Mouse (Mus musculus) right cerebral cortex, postnatal 25 days (tissue): ENCODE measurements around the gene Fermt1.

Experiments used
- DNase-seq: peaks from one replicate; pipeline ENCODE4 v3.0.0; 2022

Gene Fermt1

GRCm38 (mm10) chr2:132945326-132946207, at the start of gene Fermt1:
Gene Fermt1 (minus strand): TSS chr2:132945906.
- DNase-seq, result no peak

DNA sequence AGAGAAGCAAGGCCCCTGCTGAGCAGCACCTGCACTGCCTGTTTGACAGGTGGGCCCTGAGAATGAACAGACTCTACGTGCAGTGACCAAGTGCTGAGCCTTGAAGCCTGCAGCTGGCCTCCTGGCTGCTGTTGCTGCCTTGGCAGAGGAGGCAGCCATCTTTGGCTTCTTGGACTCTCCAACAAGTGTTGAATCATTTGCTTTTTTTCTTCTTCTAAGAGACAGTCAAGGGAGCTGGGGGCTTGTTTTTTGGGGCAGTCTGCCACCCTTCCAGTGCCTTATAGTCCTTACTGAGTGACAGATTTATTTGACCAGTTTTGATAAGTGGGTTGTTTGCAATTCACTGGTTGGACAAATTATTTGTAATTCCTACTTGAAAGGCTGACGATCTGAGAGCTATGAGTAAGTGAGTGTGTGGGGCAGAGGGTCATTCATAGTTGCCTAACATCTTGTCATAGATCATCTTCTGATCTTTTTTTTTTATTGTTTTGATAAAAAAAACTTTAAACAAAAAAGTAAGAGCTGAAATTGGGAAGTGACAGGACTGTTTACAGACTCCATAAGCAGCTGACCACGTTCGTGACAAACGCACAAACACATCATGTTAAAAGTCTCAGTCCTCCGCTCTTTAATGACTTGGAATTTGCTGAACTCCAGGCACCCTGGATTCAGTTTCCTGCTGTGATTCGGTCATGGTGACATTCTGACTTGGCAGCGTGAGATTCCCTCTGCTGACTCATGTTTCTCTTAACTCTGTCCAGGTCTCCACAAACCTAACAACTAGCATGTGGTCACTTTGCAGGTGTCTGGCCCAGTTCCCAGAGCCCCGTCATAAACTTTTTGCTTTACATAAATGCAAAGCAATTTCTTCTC, 47.2 kb upstream of the Fermt1 start:
- DNase-seq, result no peak

DNA sequence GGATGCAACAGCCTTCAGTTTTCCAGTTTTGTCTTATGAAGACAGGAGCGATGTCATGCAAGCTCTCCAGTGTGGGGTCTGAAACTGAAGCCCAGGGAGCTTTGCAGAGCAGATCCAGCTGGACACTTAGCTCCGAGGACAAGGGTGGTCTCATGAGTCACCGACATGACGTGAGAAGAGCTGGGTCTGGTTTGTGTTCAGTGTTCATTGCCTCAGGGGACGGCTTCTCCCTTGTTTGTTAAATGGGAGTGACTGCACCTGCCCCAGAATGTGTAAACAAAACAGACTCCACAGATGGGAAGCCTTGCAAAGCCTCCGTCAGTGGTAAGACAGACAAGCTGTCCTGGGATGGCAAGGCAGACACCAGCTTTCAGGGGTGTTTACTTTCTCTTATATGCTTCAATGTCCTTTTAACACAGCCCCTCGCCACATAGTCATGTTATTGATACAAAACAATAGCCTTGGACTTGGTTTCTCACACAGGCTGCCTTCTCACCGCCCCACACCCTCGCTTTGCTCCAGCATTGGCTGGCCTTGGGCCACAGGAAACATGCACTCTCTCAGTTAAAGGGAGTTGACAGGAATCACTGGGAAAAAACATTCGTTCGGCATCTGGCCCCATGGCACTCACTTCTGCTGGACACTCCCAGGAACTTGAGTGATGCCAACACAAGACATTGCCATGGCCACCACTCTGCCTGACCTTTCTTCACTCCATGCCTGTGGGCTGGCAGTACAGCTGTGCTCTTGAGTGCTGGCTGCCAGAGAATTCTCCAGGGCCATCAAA, 44.3 kb upstream of the Fermt1 start:
- DNase-seq, result no peak

DNA sequence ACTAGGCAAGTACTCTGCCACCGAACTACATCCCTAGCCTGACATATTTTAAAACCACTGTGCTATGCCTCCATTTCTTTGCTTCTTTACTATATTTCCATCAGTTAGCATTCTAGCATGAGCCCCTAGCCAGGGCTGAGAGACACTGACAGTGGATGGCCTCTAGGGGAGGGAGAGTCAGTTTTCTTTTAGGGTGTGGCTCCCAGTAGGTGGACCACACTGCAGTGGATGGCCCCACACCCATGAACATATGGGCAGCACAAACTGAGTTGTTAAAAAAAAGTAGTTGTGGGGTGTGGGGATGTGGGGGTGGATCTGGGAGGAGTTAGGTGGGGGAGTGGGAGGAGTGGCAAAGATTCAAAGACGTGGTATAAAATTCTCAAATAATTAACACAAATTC, 27.6 kb upstream of the Fermt1 start:
- DNase-seq, result no peak

DNA sequence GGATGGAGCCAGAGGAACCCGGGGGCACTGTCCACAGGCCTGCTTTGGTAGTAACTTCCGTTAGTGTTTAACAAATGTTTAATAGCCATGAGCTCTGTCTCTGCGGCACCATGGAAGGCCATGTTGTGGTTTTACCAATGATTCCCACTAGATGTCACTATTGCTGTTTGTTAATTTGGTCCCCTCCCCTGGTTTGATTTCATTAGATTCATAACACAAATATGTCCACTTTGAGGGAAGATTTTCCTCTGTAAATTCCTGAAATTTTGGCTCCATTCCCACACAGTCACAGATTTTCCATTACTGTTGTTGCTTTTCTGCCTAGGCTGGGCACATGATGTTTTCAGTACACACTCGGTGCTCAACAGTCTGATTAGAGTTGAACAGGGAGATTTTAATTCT, 25.1 kb upstream of the Fermt1 start:
- no peak for DNase-seq

- DNase-seq, result no peak
Observed at GRCm38 (mm10) chr2:132957786-132958185, 12.1 kb upstream of the Fermt1 start.

DNA sequence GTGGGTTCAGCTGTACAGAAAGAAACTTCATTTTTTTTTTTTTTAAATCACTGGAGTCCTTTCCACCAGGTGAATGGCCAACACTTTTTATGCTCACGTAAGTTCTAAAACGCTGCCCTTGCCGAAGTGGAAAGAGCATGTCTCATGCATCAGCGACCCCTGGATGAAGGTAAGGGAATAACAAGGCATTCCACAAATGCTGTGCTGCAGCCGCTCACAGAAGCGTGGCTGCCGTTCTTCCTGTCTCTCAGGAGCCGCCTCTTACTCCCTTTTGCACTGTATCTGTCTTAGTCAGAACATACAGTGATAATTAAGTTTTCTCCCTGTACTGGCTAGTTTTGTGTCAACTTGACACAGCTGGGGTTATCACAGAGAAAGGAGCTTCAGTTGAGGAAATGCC, 6.5 kb upstream of the Fermt1 start:
- DNase-seq, result no peak

DNA sequence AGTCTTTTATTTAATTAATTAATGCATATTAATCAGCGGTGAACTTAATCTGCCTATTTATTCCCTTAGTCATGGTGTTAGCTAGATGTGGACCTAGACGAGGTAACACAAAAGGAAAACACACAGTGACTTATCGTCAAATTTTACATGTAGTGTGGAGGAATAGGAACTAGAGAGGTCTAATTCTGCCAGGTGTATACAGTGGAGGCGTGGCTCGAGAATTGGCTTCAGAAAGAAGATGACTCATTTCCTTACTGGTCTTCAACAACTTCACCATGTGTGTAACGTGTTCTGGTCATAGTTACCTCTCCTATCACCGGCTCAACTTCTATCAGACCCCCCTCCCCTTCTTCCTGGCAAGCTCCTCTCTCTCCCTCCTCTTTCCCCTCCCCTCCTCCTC, 2.5 kb upstream of the Fermt1 start:
- DNase-seq, result no peak

- no peak for DNase-seq
Observed at GRCm38 (mm10) chr2:132946976-132947375, 1.3 kb upstream of the Fermt1 start.

- no peak for DNase-seq
Observed at GRCm38 (mm10) chr2:132944711-132945325, 888 bp downstream of the Fermt1 start.

GRCm38 (mm10) chr2:132943997-132944396, 1.7 kb downstream of the Fermt1 start:
- no peak for DNase-seq

DNA sequence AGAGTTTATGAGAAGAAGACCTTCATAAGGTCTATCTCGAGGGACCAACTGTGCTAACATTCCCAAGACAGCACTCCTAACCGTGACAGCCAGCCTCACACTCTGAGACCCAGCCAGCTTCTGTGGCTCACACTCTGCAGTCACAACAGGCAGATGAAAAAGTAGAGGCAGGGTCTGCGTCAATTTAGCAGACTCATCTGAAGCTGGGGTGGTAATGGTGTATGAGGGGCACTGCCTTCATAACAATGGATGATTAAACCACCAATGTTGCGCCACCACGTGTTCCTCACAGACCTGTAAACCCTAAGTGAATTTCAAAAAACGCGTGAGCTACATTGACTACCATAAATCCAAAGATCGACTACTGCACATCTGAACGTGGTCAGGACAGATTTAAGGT, 2.1 kb downstream of the Fermt1 start:
- no peak for DNase-seq

- DNase-seq, result no peak
Observed at GRCm38 (mm10) chr2:132939056-132939455, 6.7 kb downstream of the Fermt1 start.

DNA sequence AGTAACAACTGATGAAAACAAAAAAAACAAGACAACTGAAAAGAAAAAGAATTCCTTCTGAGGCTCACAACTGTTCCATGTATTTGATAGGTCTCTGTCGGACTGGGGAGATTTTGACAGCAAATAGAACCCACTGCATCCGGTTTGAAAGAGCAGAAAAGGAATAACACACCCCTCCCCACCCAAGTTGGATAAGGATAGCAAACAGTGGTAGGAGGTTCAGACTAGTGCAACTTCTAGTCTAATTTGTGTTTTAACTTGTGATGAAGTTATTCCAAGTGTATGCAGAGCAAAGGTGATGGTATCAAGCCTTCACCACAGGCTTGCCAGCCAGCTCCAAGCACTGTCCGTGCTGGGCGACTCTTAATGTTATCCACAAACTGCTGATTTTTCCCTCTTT, 9.5 kb downstream of the Fermt1 start:
- DNase-seq, result no peak

DNA sequence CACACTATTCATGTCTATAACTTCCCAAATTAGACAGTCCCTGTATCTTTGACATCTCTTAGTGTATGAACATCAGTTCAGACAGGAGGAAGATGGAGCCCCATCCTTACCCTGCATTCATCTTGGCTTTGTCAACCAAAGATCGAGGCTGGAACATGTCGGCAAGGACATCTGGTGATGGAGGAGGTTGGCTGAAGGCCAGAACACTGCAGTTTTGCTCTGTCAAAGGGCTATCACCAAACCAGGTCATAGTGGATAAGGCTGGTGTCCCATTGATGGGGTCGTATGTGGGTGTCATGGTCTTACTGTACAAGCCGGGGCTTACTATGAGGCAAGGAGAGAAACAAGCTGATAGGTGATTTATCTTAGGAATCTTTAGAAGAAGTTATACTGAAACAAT, 11.0 kb downstream of the Fermt1 start:
- no peak for DNase-seq

DNA sequence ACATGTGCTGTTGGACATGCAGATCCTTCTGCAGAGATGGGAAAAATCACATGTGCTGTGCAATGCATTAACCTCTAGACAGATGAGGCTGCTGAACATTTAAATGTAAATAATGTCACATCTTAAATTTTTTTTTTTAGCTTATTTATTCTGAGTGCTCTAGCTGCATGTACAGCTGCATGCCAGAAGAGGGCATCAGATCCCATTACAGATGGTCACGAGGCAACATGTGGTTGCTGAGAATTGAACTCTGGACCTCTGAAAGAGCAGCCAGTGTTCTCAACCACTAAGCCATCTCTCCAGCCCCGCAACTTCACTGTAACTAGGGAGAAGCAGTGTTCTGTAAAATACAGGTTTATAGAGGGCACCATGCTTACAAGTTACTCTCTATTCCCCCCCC, 11.6 kb downstream of the Fermt1 start:
- DNase-seq, result no peak

GRCm38 (mm10) chr2:132928999-132929398, 16.7 kb downstream of the Fermt1 start:
- no peak for DNase-seq

DNA sequence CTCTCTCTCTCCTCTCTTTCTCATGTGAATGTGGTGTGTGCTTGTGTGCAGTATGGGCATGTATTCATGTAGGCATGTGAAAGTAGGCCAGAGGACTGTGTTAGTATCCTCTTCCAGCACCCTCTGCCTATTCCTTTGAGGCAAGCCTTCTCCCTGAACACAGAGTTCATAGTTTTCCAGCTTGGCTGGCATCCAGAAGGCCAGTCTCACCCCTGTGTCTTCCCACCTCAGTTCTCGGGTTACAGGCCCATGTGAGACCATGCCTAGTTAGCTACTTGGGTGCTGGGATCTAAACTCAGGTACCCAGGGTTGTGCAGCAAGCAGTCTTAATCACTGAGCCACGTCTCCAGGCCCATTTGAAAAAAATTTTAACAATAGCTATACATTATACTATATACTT, 17.8 kb downstream of the Fermt1 start:
- DNase-seq, result no peak

- DNase-seq, result no peak
Observed at GRCm38 (mm10) chr2:132927298-132927697, 18.4 kb downstream of the Fermt1 start.

DNA sequence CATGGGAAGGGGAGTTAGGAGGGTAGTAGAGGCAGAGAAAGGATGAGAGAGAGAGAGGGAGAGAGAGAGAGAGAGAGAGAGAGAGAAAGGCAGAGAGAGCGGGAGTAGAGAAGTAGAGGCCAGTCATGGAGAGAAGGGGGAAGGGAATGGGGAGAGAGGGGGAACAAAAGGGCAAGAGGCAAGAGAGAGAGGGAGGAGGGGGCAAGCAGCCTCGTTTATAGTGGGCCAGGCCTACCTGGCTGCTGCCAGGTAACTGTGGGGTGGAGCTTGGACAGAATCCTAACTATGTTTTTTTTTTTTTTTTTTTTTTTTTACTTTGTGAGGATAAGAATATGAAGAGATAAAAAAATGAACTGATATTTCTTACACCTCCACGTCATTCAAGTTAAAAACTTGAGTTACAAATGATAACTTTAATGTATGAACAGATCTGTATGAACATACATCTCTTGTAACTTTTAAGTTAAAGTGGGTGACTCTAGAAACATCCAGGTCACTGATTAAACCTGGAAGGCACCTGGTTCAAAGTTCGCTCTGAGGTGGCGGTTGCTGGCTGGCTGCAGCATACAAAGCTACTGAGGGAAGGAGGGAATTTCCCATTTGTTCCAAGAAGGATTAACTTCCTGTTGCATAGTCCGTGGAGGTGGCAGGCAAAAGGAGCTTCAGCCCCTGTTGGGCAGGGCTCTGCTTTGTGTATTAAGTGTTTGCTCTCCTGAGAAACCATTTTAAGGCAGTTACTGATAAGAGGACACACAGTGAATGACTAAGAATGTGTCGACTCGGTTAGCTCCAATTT, 22.2 kb downstream of the Fermt1 start:
- no peak for DNase-seq

GRCm38 (mm10) chr2:132922076-132922873, 23.4 kb downstream of the Fermt1 start:
- DNase-seq, result no peak
